Comparison of ENCODE assay signal across 7 mouse cellular contexts in genomic region chr16:55476544-55477208, GRCm38 (mm10).
DNase-seq lines count a peak whose midpoint lies in the region; ATAC-seq and TF ChIP-seq lines count a peak whose summit lies in the region.

No protein-coding gene starts in this region.

- H3K4me2 ChIP-seq in kidney, embryonic 15.5 days = peak overlapping the region; percentile 33
- no peak overlapping the region for H3K4me2 ChIP-seq in lung, postnatal 0 days (replicated peaks; ENCODE audit: low read depth, low read length)

- WGBS in kidney, embryonic 15.5 days = 26% methylated on average over 17 of the region's 17 CpGs
- WGBS in lung, postnatal 0 days = 23% methylated on average over 17 of the region's 17 CpGs

- H3K4me1 ChIP-seq in kidney, embryonic 15.5 days = peaks cover under 1% of the 10 kb centered on the region; the same call in 1 of the 2 replicates
- no peaks in the 10 kb centered on the region for H3K4me1 ChIP-seq in lung, postnatal 0 days (ENCODE audit: insufficient read depth, low read depth, low read length)

- TF ChIP-seq EP300 in lung, postnatal 0 days (IDR thresholded peaks at IDR 0.05) = no peak

- no peak overlapping the region for H3K9ac ChIP-seq in kidney, embryonic 15.5 days
- H3K9ac ChIP-seq in lung, postnatal 0 days (replicated peaks; ENCODE audit: low read depth) = no peak overlapping the region

- H3K27me3 ChIP-seq in kidney, embryonic 15.5 days = no peaks in the 10 kb centered on the region
- no peaks in the 10 kb centered on the region for H3K27me3 ChIP-seq in lung, postnatal 0 days (replicated peaks; ENCODE audit: insufficient read depth, low read length)

- ATAC-seq in frontal cortex, adult (ENCODE audit: low TSS enrichment) = peak; percentile 88
- ATAC-seq in kidney, embryonic 15.5 days (replicated peaks; ENCODE audit: low FRiP score) = peak; percentile 40; the same call in 1 of the 2 replicates
- ATAC-seq in lung, postnatal 0 days = peak; percentile 59

- peak; percentile 84 for TF ChIP-seq CTCF in lung, postnatal 0 days (IDR thresholded peaks at IDR 0.05)

- H3K9me3 ChIP-seq in kidney, embryonic 15.5 days (replicated peaks) = no peaks in the 10 kb centered on the region
- H3K9me3 ChIP-seq in lung, postnatal 0 days (ENCODE audit: low read length) = no peaks in the 10 kb centered on the region

- no peak overlapping the region for H3K27ac ChIP-seq in kidney, embryonic 15.5 days
- H3K27ac ChIP-seq in lung, postnatal 0 days (ENCODE audit: low read length) = no peak overlapping the region

- no peak overlapping the region for H3K4me3 ChIP-seq in kidney, embryonic 15.5 days (replicated peaks)
- H3K4me3 ChIP-seq in lung, postnatal 0 days (ENCODE audit: low read depth, low read length) = no peak overlapping the region

- DNase-seq in 416B (ENCODE audit: low read depth) = peak; percentile 84
- peak; percentile 48 to 58 for DNase-seq in B cell, adult 2 months
- peak; percentile 23 to 36 for DNase-seq in cerebellum, adult 18-20 months
- DNase-seq in lung, postnatal 0 days (ENCODE audit: low spot score) = peak; percentile 72
- DNase-seq in retina, postnatal 7 days (ENCODE audit: low read depth, low spot score) = peak; percentile 61

- no peaks in the 10 kb centered on the region for H3K36me3 ChIP-seq in kidney, embryonic 15.5 days
- H3K36me3 ChIP-seq in lung, postnatal 0 days (ENCODE audit: insufficient read depth, low read length) = no peaks in the 10 kb centered on the region

Comparison
In these comparisons a context has a peak if more than half of its experiments do, and no peak if none do; other contexts are left out.
1. DNase-seq: peak in every context shown above with its lines; median percentile 84 in 416B; 72 in lung, postnatal 0 days; 61 in retina, postnatal 7 days; 53 in B cell, adult 2 months; 30 in cerebellum, adult 18-20 months.